ENCODE assay signal across 8 mouse cellular contexts in the genomic region with DNA sequence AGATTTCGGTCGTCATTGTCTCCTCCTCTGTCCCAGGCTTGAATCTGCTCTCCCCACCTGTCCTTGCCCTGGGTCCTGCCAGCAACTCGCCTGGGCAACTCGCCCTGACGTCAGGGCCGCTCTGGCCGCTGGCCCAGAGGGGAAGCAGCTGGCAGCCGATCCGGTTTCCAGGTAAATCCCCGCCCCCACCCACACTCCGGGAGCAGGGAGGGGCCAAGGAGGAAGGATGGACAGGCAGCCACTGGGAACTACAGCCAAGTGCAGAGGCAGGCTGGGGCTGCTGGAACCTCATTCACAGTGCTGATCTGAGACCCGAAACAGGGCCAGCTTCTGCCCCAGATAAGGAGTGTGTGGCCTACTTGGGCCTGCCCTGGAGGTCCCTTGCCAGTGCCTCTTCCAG. TPM values are rescaled to one million over a fixed set of nuclear protein-coding genes. Genes with fewer than 3 reads are reported as not detected.
DNase-seq lines count a peak whose midpoint lies in the region; ATAC-seq and TF ChIP-seq lines count a peak whose summit lies in the region.

No protein-coding gene starts in this region.

- H3K4me1 ChIP-seq in G1E (ENCODE audit: insufficient read depth, low read depth, low read length): peaks cover 51% of the 10 kb centered on the region
- H3K4me1 ChIP-seq in stomach, embryonic 15.5 days: peaks cover 34% of the 10 kb centered on the region

- H3K9ac ChIP-seq in stomach, embryonic 15.5 days: no peak overlapping the region

- TF ChIP-seq CTCF in G1E (IDR thresholded peaks at IDR 0.05; ENCODE audit: low read depth, low read length): no peak

- peak overlapping the region; percentile 40 for H3K4me2 ChIP-seq in stomach, embryonic 15.5 days

- peak; percentile 58 for DNase-seq in G1E (ENCODE audit: low spot score)
- DNase-seq in adrenal gland, postnatal 36 days: peak; percentile 73 to 78
- DNase-seq in heart, postnatal 14 days: peak; percentile 55 to 62
- DNase-seq in liver: peak; percentile 30
- DNase-seq in frontal cortex, postnatal 14 days (ENCODE audit: low spot score in 2 of 2): no peak
- no peak for DNase-seq in right cerebral cortex, adult 18-20 months
- no peak for DNase-seq in right cerebral cortex, postnatal 25 days

- H3K4me3 ChIP-seq in G1E (ENCODE audit: low read depth, low read length): peak overlapping the region; percentile 60; the same call in 1 of the 2 replicates
- no peak overlapping the region for H3K4me3 ChIP-seq in stomach, embryonic 15.5 days (replicated peaks)

- peaks cover 21% of the 10 kb centered on the region; the same call in 1 of the 2 replicates for H3K27me3 ChIP-seq in G1E (ENCODE audit: insufficient read depth, low read length)
- 0 out of 2 replicates have a peak, but pooled peaks cover 6% of the 10 kb centered on the region for H3K27me3 ChIP-seq in stomach, embryonic 15.5 days (replicated peaks)

- H3K9me3 ChIP-seq in G1E (replicated peaks): peaks cover 40% of the 10 kb centered on the region
- no peaks in the 10 kb centered on the region for H3K9me3 ChIP-seq in stomach, embryonic 15.5 days

- peaks cover 2% of the 10 kb centered on the region for H3K36me3 ChIP-seq in G1E (replicated peaks)
- H3K36me3 ChIP-seq in stomach, embryonic 15.5 days: no peaks in the 10 kb centered on the region

- intact Hi-C loops in heart, postnatal 14 days (cut with DNase I): loop anchor here (5.0 kb wide), 1 partner anchor 37 kb away; no protein-coding TSS in a partner anchor

- WGBS in stomach, embryonic 15.5 days: 6% methylated on average over 12 of the region's 12 CpGs

- peak; percentile 66 for ATAC-seq in G1E (ENCODE audit: extremely low read depth, insufficient number of reproducible peaks, low FRiP score, poor library complexity, severe bottlenecking)
- ATAC-seq in stomach, embryonic 15.5 days (ENCODE audit: insufficient read depth, low FRiP score, low read depth): no peak

- 0 out of 2 replicates have a peak overlapping the region, but pooled peaks have one; percentile 40 for H3K27ac ChIP-seq in stomach, embryonic 15.5 days

RNA-seq across cellular contexts. Expression of gene Fam222a, which starts 2.5 kb away (rescaled TPM):
- total RNA-seq in G1E (2014; fragmentation: Nextera tagmentation) (3.2 and 3.8 TPM in 2 replicates), G1E (2017) (0.12 and 0.71 TPM in 2 replicates)
- 6.9 and 7.3 TPM in 2 replicates for polyA plus RNA-seq in G1E (2012)
- 100 to 1,000 TPM in 1 of 2 experiments, 10 to 100 TPM in 1; 52.1 to 118 TPM for total RNA-seq in adrenal gland, postnatal 36 days (2021)
- 1 to 10 TPM; 3.2 to 5.4 TPM for total RNA-seq in heart, postnatal 14 days (2021)
- polyA plus RNA-seq in stomach, embryonic 15.5 days (2015; fragmentation: Nextera tagmentation; extraction: Ambion mirVana): 2.9 and 3.8 TPM in 2 replicates

Comparison
In these comparisons a context has a peak if more than half of its experiments do, and no peak if none do; other contexts are left out.
1. DNase-seq: peak in G1E (single experiment), adrenal gland, postnatal 36 days (2 of 2), heart, postnatal 14 days (2 of 2) and liver (single experiment); none in frontal cortex, postnatal 14 days (0 of 2), right cerebral cortex, adult 18-20 months (single experiment) and right cerebral cortex, postnatal 25 days (single experiment).
2. RNA of gene Fam222a, which starts 2.5 kb away (total RNA-seq): 52.1 to 118 TPM in adrenal gland, postnatal 36 days; 3.2 to 5.4 TPM in heart, postnatal 14 days and 0.12 to 3.8 TPM in G1E; every median in the first group is over 4 times any median in the second.